Comparison of ENCODE assay signal across 12 mouse cellular contexts in genomic region chr17:34913930-34914665, GRCm38 (mm10). TPM values are rescaled to one million over a fixed set of nuclear protein-coding genes. Genes with fewer than 3 reads are reported as not detected.
DNase-seq lines count a peak whose midpoint lies in the region; ATAC-seq lines count a peak whose summit lies in the region.
"Had no signal": no experiment of that assay in that cellular context is flagged by ENCODE, and none has a peak within 500 bp of the region (broad histone marks: within the 10 kb centered on the region; RNA-seq: fewer than 3 reads in every experiment).

Gene Slc44a4, plus strand, starts transcription at chr17:34914466.

- H3K4me1 ChIP-seq in heart, embryonic 10.5 days: peaks cover 23% of the 10 kb centered on the region
- H3K4me1 ChIP-seq in heart, embryonic 12.5 days (replicated peaks): peaks cover 3% of the 10 kb centered on the region; the same call in 1 of the 2 replicates
- H3K4me1 ChIP-seq in neural tube, embryonic 13.5 days (replicated peaks): no peaks in the 10 kb centered on the region; the same call in 1 of the 2 replicates
- no peaks in the 10 kb centered on the region for H3K4me1 ChIP-seq in neural tube, embryonic 15.5 days
- H3K4me1 ChIP-seq in limb, embryonic 13.5 days: peaks cover 17% of the 10 kb centered on the region

- no peak within 1 kb of the TSS for H3K9ac ChIP-seq in heart, embryonic 12.5 days
- 0 out of 2 replicates have a peak within 1 kb of the TSS, but pooled peaks have one; percentile 17 for H3K9ac ChIP-seq in neural tube, embryonic 13.5 days
- no peak within 1 kb of the TSS for H3K9ac ChIP-seq in neural tube, embryonic 15.5 days (replicated peaks)
- H3K9ac ChIP-seq in limb, embryonic 13.5 days: peak within 1 kb of the TSS; percentile 39; the same call in 1 of the 2 replicates
- H3K9ac ChIP-seq: hindbrain, embryonic 14.5 days had no signal

- ATAC-seq in heart, embryonic 12.5 days (ENCODE audit: insufficient number of reproducible peaks, low FRiP score): no peak
- no peak for ATAC-seq in neural tube, embryonic 13.5 days (ENCODE audit: low read depth)
- no peak for ATAC-seq in neural tube, embryonic 15.5 days (ENCODE audit: low FRiP score)
- no peak for ATAC-seq in limb, embryonic 13.5 days (ENCODE audit: low FRiP score, low read depth)

- DNase-seq in heart, embryonic 10.5 days (ENCODE audit: low spot score): no peak
- DNase-seq in yolk sac, embryonic 10.5 days (ENCODE audit: low spot score): peak; percentile 68
- no peak for DNase-seq in adrenal gland, adult 8-10 months
- DNase-seq in testis, postnatal 10 days (ENCODE audit: low spot score): no peak
- DNase-seq: embryo, embryonic 11 days; midbrain, embryonic 14.5 days; retina, postnatal 1 day had no signal

- H3K4me3 ChIP-seq in heart, embryonic 10.5 days: no peak within 1 kb of the TSS; the same call in 1 of the 2 replicates
- H3K4me3 ChIP-seq in heart, embryonic 12.5 days: no peak within 1 kb of the TSS
- no peak within 1 kb of the TSS for H3K4me3 ChIP-seq in neural tube, embryonic 13.5 days
- H3K4me3 ChIP-seq in neural tube, embryonic 15.5 days (replicated peaks): no peak within 1 kb of the TSS
- H3K4me3 ChIP-seq in limb, embryonic 13.5 days: no peak within 1 kb of the TSS

- 0 out of 2 replicates have a peak within 1 kb of the TSS, but pooled peaks have one; percentile 2 for H3K27ac ChIP-seq in heart, embryonic 10.5 days
- no peak within 1 kb of the TSS for H3K27ac ChIP-seq in heart, embryonic 12.5 days (ENCODE audit: poor library complexity, severe bottlenecking)
- no peak within 1 kb of the TSS for H3K27ac ChIP-seq in neural tube, embryonic 13.5 days (replicated peaks)
- H3K27ac ChIP-seq in neural tube, embryonic 15.5 days (replicated peaks): no peak within 1 kb of the TSS
- H3K27ac ChIP-seq in limb, embryonic 13.5 days: no peak within 1 kb of the TSS
- H3K27ac ChIP-seq: hindbrain, embryonic 14.5 days had no signal

- H3K4me2 ChIP-seq in heart, embryonic 12.5 days: no peak within 1 kb of the TSS
- no peak within 1 kb of the TSS for H3K4me2 ChIP-seq in neural tube, embryonic 13.5 days
- no peak within 1 kb of the TSS for H3K4me2 ChIP-seq in neural tube, embryonic 15.5 days
- no peak within 1 kb of the TSS for H3K4me2 ChIP-seq in limb, embryonic 13.5 days (replicated peaks)
- H3K4me2 ChIP-seq: hindbrain, embryonic 14.5 days had no signal

- H3K27me3 ChIP-seq in heart, embryonic 10.5 days (ENCODE audit: insufficient read depth, poor library complexity, severe bottlenecking): no peaks in the 10 kb centered on the region
- H3K27me3 ChIP-seq in heart, embryonic 12.5 days (replicated peaks): no peaks in the 10 kb centered on the region
- no peaks in the 10 kb centered on the region for H3K27me3 ChIP-seq in neural tube, embryonic 13.5 days
- H3K27me3 ChIP-seq in neural tube, embryonic 15.5 days (replicated peaks): no peaks in the 10 kb centered on the region
- H3K27me3 ChIP-seq in limb, embryonic 13.5 days: no peaks in the 10 kb centered on the region

- WGBS in heart, embryonic 10.5 days: 38% methylated on average over 18 of the region's 18 CpGs
- WGBS in heart, embryonic 12.5 days: 33% methylated on average over 18 of the region's 18 CpGs
- WGBS in neural tube, embryonic 13.5 days: 39% methylated on average over 18 of the region's 18 CpGs
- 44% methylated on average over 18 of the region's 18 CpGs for WGBS in neural tube, embryonic 15.5 days
- WGBS in limb, embryonic 13.5 days: 35% methylated on average over 18 of the region's 18 CpGs

- peaks cover 47% of the 10 kb centered on the region for H3K36me3 ChIP-seq in heart, embryonic 10.5 days
- H3K36me3 ChIP-seq in heart, embryonic 12.5 days: peaks cover 50% of the 10 kb centered on the region
- H3K36me3 ChIP-seq in neural tube, embryonic 13.5 days: peaks cover 50% of the 10 kb centered on the region
- H3K36me3 ChIP-seq in neural tube, embryonic 15.5 days: peaks cover 47% of the 10 kb centered on the region
- peaks cover 51% of the 10 kb centered on the region for H3K36me3 ChIP-seq in limb, embryonic 13.5 days

- H3K9me3 ChIP-seq in heart, embryonic 10.5 days: no peaks in the 10 kb centered on the region
- H3K9me3 ChIP-seq in heart, embryonic 12.5 days (replicated peaks): no peaks in the 10 kb centered on the region
- H3K9me3 ChIP-seq in neural tube, embryonic 13.5 days: no peaks in the 10 kb centered on the region
- H3K9me3 ChIP-seq in neural tube, embryonic 15.5 days (replicated peaks): no peaks in the 10 kb centered on the region
- no peaks in the 10 kb centered on the region for H3K9me3 ChIP-seq in limb, embryonic 13.5 days

RNA-seq across cellular contexts. Expression of gene Slc44a4, which starts in this region (rescaled TPM):
- polyA plus RNA-seq in heart, embryonic 10.5 days (2016; fragmentation: Nextera tagmentation; extraction: Ambion mirVana): 0.10 and 0.41 TPM in 2 replicates
- 0.08 TPM in 1 of 2 replicates, not detected in the other for polyA plus RNA-seq in heart, embryonic 12.5 days (2016; fragmentation: Nextera tagmentation; extraction: Ambion mirVana)
- not detected in 2 replicates for polyA plus RNA-seq in neural tube, embryonic 13.5 days (2015; fragmentation: Nextera tagmentation; extraction: Ambion mirVana)
- polyA plus RNA-seq in neural tube, embryonic 15.5 days (2015; fragmentation: Nextera tagmentation; extraction: Ambion mirVana): 4.1 TPM in 1 of 2 replicates, not detected in the other
- polyA plus RNA-seq in limb, embryonic 13.5 days (2015; fragmentation: Nextera tagmentation; extraction: Ambion mirVana): 0.14 TPM in 1 of 2 replicates, not detected in the other
- total RNA-seq in adrenal gland, adult 8-10 months (2022): 1 to 10 TPM in 2 of 4 experiments, under 1 TPM in 2; 0.73 to 1.8 (median 1.1) TPM
- polyA plus RNA-seq: midbrain, embryonic 14.5 days had no signal

Comparison
In these comparisons a context has a peak if more than half of its experiments do, and no peak if none do; other contexts are left out.
1. H3K9ac ChIP-seq: peak in neural tube, embryonic 13.5 days (single experiment) and limb, embryonic 13.5 days (single experiment); none in heart, embryonic 12.5 days (single experiment) and neural tube, embryonic 15.5 days (single experiment).